Mouse (Mus musculus): Measurements from ENCODE around the gene Nupl1.

DNA sequence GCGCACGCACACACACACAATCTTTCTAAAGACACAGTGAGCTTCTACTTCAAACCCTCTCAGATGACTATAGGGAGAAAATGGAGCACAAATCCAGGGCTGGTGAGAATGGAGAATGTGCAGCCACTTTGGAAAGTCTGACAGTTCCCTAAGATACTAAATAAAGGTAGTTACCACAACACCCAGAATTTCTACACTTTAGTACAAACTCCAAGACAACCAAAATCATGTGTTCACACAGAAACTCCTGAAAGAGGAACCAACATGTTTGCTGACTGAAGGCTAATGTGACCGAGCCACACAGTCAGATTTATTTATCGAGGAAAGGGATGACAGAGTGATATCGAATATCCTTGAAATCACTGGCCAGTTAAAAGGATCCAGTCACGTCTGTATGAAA, 46.2 kb downstream of the Nupl1 start:
- no peak for TF ChIP-seq CTCF (IDR thresholded peaks at IDR 0.05; ENCODE audit: low read depth, low read length)
- TF ChIP-seq POLR2A (IDR thresholded peaks at IDR 0.05; ENCODE audit: borderline replicate concordance, low read depth, low read length), result no peak
